In genomic region chr12:17489971-17490370, GRCm38 (mm10) we compare ENCODE assay signal across 16 mouse cellular contexts.
"Had no signal": no experiment of that assay in that cellular context is flagged by ENCODE, and none has a peak within 500 bp of the region (broad histone marks: within the 10 kb centered on the region; RNA-seq: fewer than 3 reads in every experiment).

No protein-coding gene starts in this region.

- H3K27ac ChIP-seq: liver, embryonic 14.5 days; midbrain, embryonic 10.5 days; midbrain, embryonic 12.5 days; neural tube, embryonic 13.5 days; neural tube, embryonic 15.5 days had no signal

- H3K36me3 ChIP-seq: midbrain, embryonic 10.5 days; midbrain, embryonic 12.5 days; neural tube, embryonic 13.5 days; neural tube, embryonic 15.5 days had no signal

- DNase-seq: lung, adult 18-20 months; lung, embryonic 14.5 days; lung, postnatal 10 days; midbrain, embryonic 14.5 days; retina, postnatal 1 day; right cerebral cortex, adult 18-20 months; right cerebral cortex, postnatal 25 days; right cerebral cortex, postnatal 4 days; spleen, adult 18-20 months; thymus, adult 18-20 months had no signal

- H3K27me3 ChIP-seq: midbrain, embryonic 12.5 days; neural tube, embryonic 13.5 days; neural tube, embryonic 15.5 days had no signal

- H3K9me3 ChIP-seq: midbrain, embryonic 10.5 days; neural tube, embryonic 13.5 days; neural tube, embryonic 15.5 days had no signal

- H3K4me3 ChIP-seq: midbrain, embryonic 10.5 days; midbrain, embryonic 12.5 days; myocyte; neural tube, embryonic 13.5 days; neural tube, embryonic 15.5 days had no signal
